Mouse (Mus musculus) hindbrain, postnatal 0 days (tissue): Measurements from ENCODE around the gene Spryd3. TPM values are rescaled to one million over a fixed set of nuclear protein-coding genes. Genes with fewer than 3 reads are reported as not detected.

Experiments
- ATAC-seq: fragments of 200-750 bp; cut with Nextera tagmentation; 2 replicates; pipeline ENCODE4 v1.8.0; 2017; ENCODE audit warnings: mild to moderate bottlenecking, moderate TSS enrichment, moderate library complexity
- DNase-seq: peaks from one replicate; pipeline ENCODE4 v3.0.0-alpha.2; 2015; ENCODE audit warnings: low spot score
- H3K27ac ChIP-seq: fragments of 300-500 bp; sonication (generic); 2 replicates; pipeline ENCODE4 v1.5.1; 2014; ENCODE audit warnings: mild to moderate bottlenecking
- H3K27me3 ChIP-seq: fragments of 300-500 bp; sonication (generic); 2 replicates; pipeline ENCODE4 v1.6.1; 2014; ENCODE audit warnings: low read length, mixed read lengths; ENCODE audit not compliant: insufficient read depth
- H3K36me3 ChIP-seq: fragments of 300-500 bp; sonication (generic); 2 replicates; pipeline ENCODE4 v1.6.1; 2014; ENCODE audit warnings: low read length, mixed read lengths; ENCODE audit not compliant: insufficient read depth
- H3K4me1 ChIP-seq: fragments of 300-500 bp; sonication (generic); 2 replicates; pipeline ENCODE4 v1.6.1; 2014; ENCODE audit warnings: antibody characterized with exemption, low read length, mixed read lengths; ENCODE audit not compliant: insufficient read depth
- H3K4me2 ChIP-seq: fragments of 300-500 bp; sonication (generic); 2 replicates; pipeline ENCODE4 v1.6.1; 2014; ENCODE audit warnings: low read depth, mild to moderate bottlenecking, low read length, moderate library complexity, mixed read lengths
- H3K4me3 ChIP-seq: fragments of 300-500 bp; sonication (generic); 2 replicates; pipeline ENCODE4 v1.5.1; 2014; ENCODE audit warnings: low read length
- H3K9ac ChIP-seq: fragments of 300-500 bp; sonication (generic); replicated peaks from 2 replicates; pipeline ENCODE4 v1.6.1; 2014; ENCODE audit warnings: mild to moderate bottlenecking, low read length, moderate library complexity, mixed read lengths
- H3K9me3 ChIP-seq: fragments of 300-500 bp; sonication (generic); 2 replicates; pipeline ENCODE4 v1.6.1; 2016; ENCODE audit warnings: low read length, mixed read lengths
- CTCF ChIP-seq: IDR thresholded peaks from 2 replicates; pipeline ENCODE4 v1.5.1; 2016; ENCODE audit warnings: antibody characterized with exemption, control low read depth, low read depth
- WGBS: fragments of 180-500 bp; shearing (Covaris S2); extraction: QIAGEN DNeasy Blood & Tissue Kit; methylation state at CpG from one replicate; pipeline ENCODE4 v1.1.7; 2014; 5-methylcytosine and 5-hydroxymethylcytosine counted together
- polyA plus RNA-seq: library from polyadenylated mRNA; unstranded; fragments of >200 nt; fragmentation: Nextera tagmentation; extraction: Ambion mirVana; gene quantifications from 2 replicates; pipeline ENCODE4 v1.2.1, GENCODE M21; 2015
- total RNA-seq: library from RNA; depleted of rRNA; stranded (reverse); fragments of >200 nt; gene quantifications from 2 replicates; pipeline ENCODE4 v1.2.3, GENCODE M21; 2014

Spryd3 gene
- total and polyA plus RNA-seq, 2 experiments from 2014 or later, result 110 to 118 TPM

- DNase-seq, result no peak
- no peak overlapping the region for H3K4me2 ChIP-seq
- peaks cover 19% of the 10 kb centered on the region; the same call in 1 of the 2 replicates for H3K36me3 ChIP-seq
- H3K9ac ChIP-seq, result no peak overlapping the region
- H3K4me1 ChIP-seq, result peaks cover 17% of the 10 kb centered on the region
- TF ChIP-seq CTCF, result no peak
- H3K4me3 ChIP-seq, result no peak overlapping the region
- H3K27me3 ChIP-seq, result no peaks in the 10 kb centered on the region
- peak overlapping the region; percentile 78; the same call in 1 of the 2 replicates for H3K27ac ChIP-seq
- no peak for ATAC-seq
- no peaks in the 10 kb centered on the region for H3K9me3 ChIP-seq
- WGBS, result 52% methylated on average over 9 of the region's 9 CpGs
Observed at GRCm38 (mm10) chr15:102115731-102116231, 20.3 kb downstream of the Spryd3 start.

DNA sequence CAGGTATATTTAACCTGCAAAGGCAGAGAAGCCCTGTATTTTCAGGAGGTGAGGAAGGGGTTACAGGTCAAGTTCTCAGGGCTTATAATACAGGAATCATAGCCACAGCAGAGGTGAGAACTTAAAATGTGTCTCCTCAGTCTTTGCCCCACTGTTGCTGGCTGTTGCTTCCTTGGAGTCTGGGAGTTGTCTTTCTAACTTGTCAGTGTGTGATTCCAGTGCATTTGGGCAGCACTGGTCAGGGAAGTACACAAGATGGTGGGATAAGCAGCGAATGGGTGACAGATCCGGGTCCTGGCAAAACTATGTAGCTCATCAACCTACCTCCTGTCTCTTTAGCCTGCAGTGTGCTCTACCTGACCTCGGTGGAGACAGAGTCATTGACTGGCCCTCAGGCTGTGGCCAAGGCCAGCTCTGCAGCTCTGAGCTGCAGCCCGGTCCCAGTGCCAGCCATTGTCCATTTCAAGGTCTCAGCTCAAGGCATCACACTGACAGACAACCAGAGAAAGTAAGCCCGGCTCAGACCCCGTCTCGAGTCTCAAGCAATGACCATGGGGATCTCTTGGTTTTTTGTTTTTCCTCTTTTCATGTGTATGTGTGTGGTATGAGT, 21.3 kb downstream of the Spryd3 start:
- no peak for TF ChIP-seq CTCF
- Histone ChIP-seq H3K27ac (peak overlapping the region; percentile 78; the same call in 1 of the 2 replicates), H3K36me3 (peaks cover 19% of the 10 kb centered on the region; the same call in 1 of the 2 replicates), H3K4me1 (peaks cover 14% of the 10 kb centered on the region), H3K4me3 (no peak overlapping the region), H3K27me3 (no peaks in the 10 kb centered on the region), H3K9ac (no peak overlapping the region), H3K4me2 (no peak overlapping the region), H3K9me3 (no peaks in the 10 kb centered on the region)
- ATAC-seq, result no peak
- no peak for DNase-seq
- WGBS, result 84% methylated on average over 7 of the region's 7 CpGs

DNA sequence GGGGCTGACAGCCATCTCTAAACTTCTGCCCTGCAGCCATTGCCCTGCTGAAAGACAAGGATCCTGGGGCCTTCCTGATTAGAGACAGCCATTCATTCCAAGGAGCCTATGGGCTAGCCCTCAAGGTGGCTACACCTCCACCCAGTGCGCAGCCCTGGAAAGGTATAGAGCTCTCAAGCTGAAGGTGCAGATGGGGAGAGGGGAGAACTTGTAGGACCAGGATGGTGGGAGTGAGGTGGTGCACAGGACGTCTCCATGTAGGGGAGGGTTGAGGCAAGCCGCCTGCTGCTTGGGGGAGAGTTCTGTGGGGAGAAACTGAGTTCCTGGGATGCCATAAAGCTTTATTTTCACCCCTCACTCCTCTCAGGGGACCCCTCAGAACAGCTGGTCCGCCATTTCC, 22.4 kb downstream of the Spryd3 start:
- Histone ChIP-seq H3K36me3 (peaks cover 19% of the 10 kb centered on the region; the same call in 1 of the 2 replicates), H3K4me2 (no peak overlapping the region), H3K27ac (no peak overlapping the region), H3K9me3 (no peaks in the 10 kb centered on the region), H3K27me3 (no peaks in the 10 kb centered on the region), H3K4me1 (peaks cover 20% of the 10 kb centered on the region), H3K9ac (no peak overlapping the region), H3K4me3 (no peak overlapping the region)
- no peak for TF ChIP-seq CTCF
- DNase-seq (no peak), ATAC-seq (no peak)
- WGBS, result 95% methylated on average over 4 of the region's 4 CpGs

DNA sequence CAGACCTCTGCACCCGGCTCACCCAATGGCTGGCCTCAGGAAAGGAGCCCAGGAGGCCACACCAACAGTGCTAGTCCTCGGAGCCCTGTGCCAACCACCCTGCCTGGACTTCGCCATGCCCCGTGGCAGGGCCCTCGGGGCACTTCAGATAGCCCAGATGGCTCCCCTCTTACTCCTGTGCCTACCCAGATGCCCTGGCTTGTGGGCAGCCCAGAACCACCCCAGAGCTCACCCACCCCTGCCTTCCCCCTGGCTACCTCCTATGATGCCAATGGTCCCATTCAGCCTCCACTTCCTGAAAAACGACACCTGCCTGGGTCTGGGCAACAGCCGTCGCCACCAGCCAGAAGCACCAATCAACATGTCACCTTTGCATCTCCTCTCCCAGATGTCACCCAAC, 23.2 kb downstream of the Spryd3 start:
- no peak for ATAC-seq
- no peaks in the 10 kb centered on the region for H3K9me3 ChIP-seq
- no peak overlapping the region for H3K27ac ChIP-seq
- TF ChIP-seq CTCF, result no peak
- H3K9ac ChIP-seq, result no peak overlapping the region
- whole genome bisulfite sequencing, result 76% methylated on average over 8 of the region's 8 CpGs
- H3K4me2 ChIP-seq, result no peak overlapping the region
- H3K36me3 ChIP-seq, result peaks cover 11% of the 10 kb centered on the region; the same call in 1 of the 2 replicates
- no peak for DNase-seq
- H3K27me3 ChIP-seq, result no peaks in the 10 kb centered on the region
- H3K4me3 ChIP-seq, result no peak overlapping the region
- peaks cover 22% of the 10 kb centered on the region for H3K4me1 ChIP-seq

- TF ChIP-seq CTCF, result no peak
- no peaks in the 10 kb centered on the region for H3K9me3 ChIP-seq
- ATAC-seq, result no peak
- peaks cover 5% of the 10 kb centered on the region; the same call in 1 of the 2 replicates for H3K36me3 ChIP-seq
- no peak overlapping the region for H3K9ac ChIP-seq
- H3K27ac ChIP-seq, result no peak overlapping the region
- peaks cover 22% of the 10 kb centered on the region for H3K4me1 ChIP-seq
- WGBS, result 93% methylated on average over 6 of the region's 6 CpGs
- no peak overlapping the region for H3K4me2 ChIP-seq
- no peaks in the 10 kb centered on the region for H3K27me3 ChIP-seq
- DNase-seq, result no peak
- no peak overlapping the region for H3K4me3 ChIP-seq
Observed at GRCm38 (mm10) chr15:102112181-102112580, 23.9 kb downstream of the Spryd3 start.

- DNase-seq (no peak), ATAC-seq (no peak)
- Histone ChIP-seq H3K4me1 (peaks cover 15% of the 10 kb centered on the region), H3K4me3 (no peak overlapping the region), H3K4me2 (no peak overlapping the region), H3K9ac (no peak overlapping the region), H3K27ac (no peak overlapping the region), H3K36me3 (no peaks in the 10 kb centered on the region; the same call in 1 of the 2 replicates), H3K9me3 (no peaks in the 10 kb centered on the region), H3K27me3 (no peaks in the 10 kb centered on the region)
- 63% methylated on average over 11 of the region's 11 CpGs for WGBS
- TF ChIP-seq CTCF, result no peak
Observed at GRCm38 (mm10) chr15:102111495-102111829, 24.6 kb downstream of the Spryd3 start.
